Mouse (Mus musculus) limb, embryonic 13.5 days (tissue): ENCODE data around the gene Tjp3. TPM values are rescaled to one million over a fixed set of nuclear protein-coding genes. Genes with fewer than 3 reads are reported as not detected.

Source experiments
- ATAC-seq: fragments of 200-750 bp; cut with Nextera tagmentation; 2 replicates; pipeline ENCODE4 v1.8.0; 2017; ENCODE audit warnings: low read depth, moderate number of reproducible peaks, moderate TSS enrichment; ENCODE audit not compliant: low FRiP score
- H3K27ac ChIP-seq: fragments of 300-500 bp; sonication (generic); 2 replicates; pipeline ENCODE4 v1.5.1; 2015; ENCODE audit warnings: inconsistent platforms, mild to moderate bottlenecking, moderate library complexity
- H3K27me3 ChIP-seq: fragments of 300-500 bp; sonication (generic); 2 replicates; pipeline ENCODE4 v1.6.1; 2015; ENCODE audit warnings: mild to moderate bottlenecking, inconsistent platforms
- H3K36me3 ChIP-seq: fragments of 300-500 bp; sonication (generic); 2 replicates; pipeline ENCODE4 v1.6.1; 2015; ENCODE audit warnings: inconsistent platforms, mild to moderate bottlenecking, moderate library complexity
- H3K4me1 ChIP-seq: fragments of 300-500 bp; sonication (generic); 2 replicates; pipeline ENCODE4 v1.6.1; 2015; ENCODE audit warnings: inconsistent platforms
- H3K4me2 ChIP-seq: fragments of 300-500 bp; sonication (generic); replicated peaks from 2 replicates; pipeline ENCODE4 v1.6.1; 2015; ENCODE audit warnings: inconsistent platforms, mild to moderate bottlenecking, moderate library complexity
- H3K4me3 ChIP-seq: fragments of 300-500 bp; sonication (generic); 2 replicates; pipeline ENCODE4 v1.5.1; 2015; ENCODE audit warnings: moderate library complexity, mild to moderate bottlenecking, inconsistent platforms
- H3K9ac ChIP-seq: fragments of 300-500 bp; sonication (generic); 2 replicates; pipeline ENCODE4 v1.6.1; 2015; ENCODE audit warnings: mild to moderate bottlenecking, inconsistent platforms
- H3K9me3 ChIP-seq: fragments of 300-500 bp; sonication (generic); 2 replicates; pipeline ENCODE4 v1.6.1; 2016; ENCODE audit warnings: inconsistent platforms
- WGBS: fragments of 180-500 bp; shearing (Covaris S2); methylation state at CpG from one replicate; pipeline ENCODE4 v1.1.7; 2015; 5-methylcytosine and 5-hydroxymethylcytosine counted together
- polyA plus RNA-seq: library from polyadenylated mRNA; unstranded; fragments of >200 nt; fragmentation: Nextera tagmentation; extraction: Ambion mirVana; gene quantifications from 2 replicates; pipeline ENCODE4 v1.2.1, GENCODE M21; 2015

Gene Tjp3
- polyA plus RNA-seq, 1 experiment from 2014 or later = 2.6 TPM

DNA sequence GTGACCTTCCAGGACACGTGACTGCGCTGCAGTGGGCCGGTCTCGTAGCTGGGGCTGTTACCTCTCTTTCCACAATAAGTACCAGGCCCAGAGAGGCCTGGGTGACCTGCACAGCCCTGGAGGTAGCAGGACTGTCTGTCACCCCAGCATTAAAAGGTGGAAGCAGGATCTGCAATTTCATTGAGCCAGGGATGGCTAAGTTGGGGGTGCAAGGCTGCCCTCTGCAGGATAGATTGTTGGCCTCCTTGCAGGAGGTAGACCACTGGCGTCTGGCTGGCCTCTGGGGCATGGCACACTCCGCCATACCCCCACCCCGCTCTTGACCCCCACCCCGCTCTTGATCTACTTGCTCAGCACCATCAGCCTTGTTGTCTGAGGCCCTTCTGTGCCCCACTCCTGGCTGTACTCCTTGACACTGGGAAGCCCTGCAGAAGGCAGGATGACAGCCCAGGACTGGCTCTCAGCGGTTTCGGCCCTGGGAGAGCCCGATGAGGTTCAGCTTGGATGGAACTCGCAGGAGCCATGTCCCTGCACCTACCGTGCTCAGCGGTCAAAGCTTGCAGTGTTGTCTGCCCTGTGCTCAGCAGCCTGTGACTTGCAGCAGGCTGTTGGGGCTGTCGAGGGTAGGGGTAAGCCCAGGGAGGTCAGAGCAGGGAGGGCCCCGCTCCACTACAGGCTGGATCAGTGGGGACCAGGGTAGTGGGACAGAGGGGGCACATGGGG lies 25.1 kb upstream of the Tjp3 start:
- peak overlapping the region; percentile 56 for H3K9ac ChIP-seq
- peaks cover 36% of the 10 kb centered on the region for H3K4me1 ChIP-seq
- H3K27me3 ChIP-seq = no peaks in the 10 kb centered on the region
- H3K4me2 ChIP-seq = peak overlapping the region; percentile 54
- WGBS = 43% methylated on average over 16 of the region's 16 CpGs
- peak overlapping the region; percentile 23 for H3K4me3 ChIP-seq
- peaks cover 74% of the 10 kb centered on the region for H3K36me3 ChIP-seq
- H3K9me3 ChIP-seq = no peaks in the 10 kb centered on the region
- ATAC-seq = no peak
- 0 out of 2 replicates have a peak overlapping the region, but pooled peaks have one; percentile 39 for H3K27ac ChIP-seq

DNA sequence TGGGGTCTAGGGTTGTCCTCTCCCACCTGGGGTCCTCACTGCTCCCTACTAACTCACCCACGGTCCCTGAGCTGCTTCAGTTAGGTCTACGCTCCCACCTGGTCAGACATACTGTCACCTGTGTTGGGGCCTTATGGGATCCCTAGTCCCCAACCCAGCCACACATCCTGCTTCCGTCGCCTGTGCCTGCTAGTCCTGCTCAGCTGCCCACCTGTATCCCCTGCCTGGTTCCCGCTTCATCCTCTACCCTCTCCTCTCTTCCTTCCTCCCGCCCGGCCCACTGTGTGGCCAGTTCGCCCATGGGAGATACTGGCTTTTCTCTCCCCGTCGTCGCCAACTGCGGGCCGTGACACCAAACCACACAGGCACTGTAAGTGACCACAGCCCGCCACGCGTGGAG lies 24.2 kb upstream of the Tjp3 start:
- Histone ChIP-seq H3K27ac (no peak overlapping the region), H3K4me2 (no peak overlapping the region), H3K4me3 (no peak overlapping the region), H3K4me1 (peaks cover 35% of the 10 kb centered on the region), H3K27me3 (no peaks in the 10 kb centered on the region), H3K9me3 (no peaks in the 10 kb centered on the region), H3K36me3 (peaks cover 83% of the 10 kb centered on the region), H3K9ac (no peak overlapping the region)
- ATAC-seq = no peak
- 92% methylated on average over 16 of the region's 16 CpGs for WGBS

DNA sequence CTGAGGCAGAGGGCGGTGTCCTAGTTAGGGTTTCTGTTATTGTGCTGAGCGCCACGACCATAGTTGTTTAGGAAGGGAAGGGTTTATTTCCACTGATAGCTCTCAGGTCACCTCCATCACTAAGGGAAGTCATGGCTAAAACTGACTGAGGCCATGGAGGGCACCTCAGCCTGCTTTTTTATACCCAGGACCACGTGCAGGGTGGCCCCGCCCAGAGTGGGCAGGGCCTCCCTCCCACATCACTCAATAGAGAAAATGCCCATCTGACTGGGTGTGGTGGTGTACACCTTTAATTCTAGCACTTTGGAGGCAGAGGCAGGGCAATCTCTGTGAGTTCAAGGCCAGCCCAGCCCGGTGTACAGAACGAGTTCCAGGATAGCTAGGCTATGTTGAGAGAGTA lies 22.8 kb upstream of the Tjp3 start:
- Histone ChIP-seq H3K9me3 (no peaks in the 10 kb centered on the region), H3K9ac (no peak overlapping the region), H3K36me3 (peaks cover 97% of the 10 kb centered on the region), H3K27ac (no peak overlapping the region), H3K4me1 (peaks cover 28% of the 10 kb centered on the region), H3K4me3 (no peak overlapping the region), H3K4me2 (no peak overlapping the region), H3K27me3 (no peaks in the 10 kb centered on the region)
- 79% methylated on average over 7 of the region's 7 CpGs for WGBS
- ATAC-seq = no peak

DNA sequence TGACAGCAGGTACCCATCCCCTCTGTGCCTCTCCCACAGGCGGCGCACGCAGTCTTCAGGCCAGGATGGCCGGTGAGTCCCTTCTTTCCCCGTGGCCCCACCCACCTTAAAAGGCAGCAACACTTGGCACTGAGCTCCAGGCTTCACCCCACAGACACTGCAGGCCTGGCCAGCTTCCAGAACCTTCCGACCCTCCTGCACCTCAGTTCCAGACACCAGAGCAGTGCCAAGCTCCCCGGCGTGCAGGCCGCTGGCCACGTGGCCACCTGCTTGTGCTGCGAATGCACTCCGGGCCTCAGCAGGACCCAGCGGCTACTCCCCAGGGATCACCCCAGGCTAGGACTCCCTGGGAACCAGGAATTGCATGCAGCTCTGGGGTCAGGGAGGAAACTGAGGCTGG lies 22.2 kb upstream of the Tjp3 start:
- H3K27me3 ChIP-seq = no peaks in the 10 kb centered on the region
- H3K9me3 ChIP-seq = no peaks in the 10 kb centered on the region
- H3K4me1 ChIP-seq = peaks cover 22% of the 10 kb centered on the region
- H3K9ac ChIP-seq = no peak overlapping the region
- no peak overlapping the region for H3K4me3 ChIP-seq
- ATAC-seq = no peak
- peaks cover 99% of the 10 kb centered on the region for H3K36me3 ChIP-seq
- WGBS = 94% methylated on average over 13 of the region's 13 CpGs
- H3K27ac ChIP-seq = no peak overlapping the region
- H3K4me2 ChIP-seq = no peak overlapping the region

DNA sequence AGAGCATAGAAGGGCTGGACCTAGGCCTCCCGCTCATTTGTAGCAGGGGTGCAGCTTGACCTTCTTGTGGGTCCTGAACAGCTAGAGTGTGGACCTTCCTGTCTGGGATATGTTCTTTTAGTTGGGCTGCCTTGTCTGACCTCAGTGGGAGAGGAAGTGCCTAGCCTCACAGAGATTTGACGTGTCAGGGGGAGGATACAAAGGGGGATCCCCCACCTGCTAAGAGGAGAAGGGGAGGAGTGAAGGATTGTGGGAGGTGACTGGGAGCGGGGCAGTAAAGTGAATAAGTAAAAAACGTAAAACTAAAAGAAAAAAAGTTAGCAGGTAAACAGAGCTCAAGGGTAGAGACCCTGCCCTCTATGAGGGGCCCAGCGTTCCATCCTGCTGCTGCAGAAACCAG lies 18.2 kb upstream of the Tjp3 start:
- peaks cover 91% of the 10 kb centered on the region for H3K36me3 ChIP-seq
- no peaks in the 10 kb centered on the region for H3K4me1 ChIP-seq
- H3K27ac ChIP-seq = no peak overlapping the region
- no peak overlapping the region for H3K4me3 ChIP-seq
- H3K9ac ChIP-seq = no peak overlapping the region
- H3K27me3 ChIP-seq = no peaks in the 10 kb centered on the region
- WGBS = 91% methylated on average over 5 of the region's 5 CpGs
- H3K9me3 ChIP-seq = no peaks in the 10 kb centered on the region
- no peak overlapping the region for H3K4me2 ChIP-seq
- no peak for ATAC-seq

DNA sequence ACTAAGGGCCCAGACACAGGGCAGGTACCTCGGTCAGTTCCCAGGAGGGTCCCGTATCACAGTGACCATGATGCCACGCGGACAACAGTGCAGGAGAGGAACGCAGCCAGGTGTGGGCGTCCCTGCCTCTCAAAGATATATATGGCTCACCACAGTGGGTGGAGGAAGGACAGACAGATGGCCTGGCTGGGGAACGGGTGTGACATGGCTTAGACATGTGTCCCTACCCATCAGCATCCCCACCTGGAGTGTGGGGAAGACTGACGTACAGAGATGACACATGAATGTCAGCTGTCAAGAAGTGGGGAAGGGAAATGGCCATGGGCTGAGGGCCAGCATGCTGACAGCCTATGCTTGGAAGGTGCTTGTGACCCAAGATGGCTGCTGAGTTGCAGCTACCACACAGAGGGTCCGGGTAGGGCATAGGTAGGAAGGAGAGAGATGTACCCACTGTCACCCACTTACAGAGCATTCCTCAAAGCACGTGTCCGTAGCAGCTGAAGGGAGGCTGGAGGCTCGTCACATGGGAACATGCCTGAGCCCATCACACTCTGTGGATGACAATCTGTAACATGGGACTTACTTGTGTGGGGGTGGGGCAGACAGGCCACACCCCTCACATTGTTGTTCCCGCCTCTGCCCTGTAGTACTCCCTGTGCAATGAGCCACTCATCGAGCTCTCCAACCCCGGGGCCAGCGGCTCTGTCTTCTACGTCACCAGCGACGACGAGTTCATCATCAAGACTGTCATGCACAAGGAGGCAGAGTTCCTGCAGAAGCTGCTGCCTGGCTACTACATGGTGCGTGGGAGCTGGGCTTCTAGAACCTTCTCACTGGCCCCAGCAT lies 15.7 kb upstream of the Tjp3 start:
- no peak for ATAC-seq
- Histone ChIP-seq H3K4me1 (peaks cover 9% of the 10 kb centered on the region), H3K27me3 (no peaks in the 10 kb centered on the region), H3K4me3 (no peak overlapping the region), H3K36me3 (peaks cover 66% of the 10 kb centered on the region), H3K9ac (no peak overlapping the region), H3K27ac (no peak overlapping the region), H3K9me3 (no peaks in the 10 kb centered on the region), H3K4me2 (no peak overlapping the region)
- WGBS = 92% methylated on average over 21 of the region's 21 CpGs

DNA sequence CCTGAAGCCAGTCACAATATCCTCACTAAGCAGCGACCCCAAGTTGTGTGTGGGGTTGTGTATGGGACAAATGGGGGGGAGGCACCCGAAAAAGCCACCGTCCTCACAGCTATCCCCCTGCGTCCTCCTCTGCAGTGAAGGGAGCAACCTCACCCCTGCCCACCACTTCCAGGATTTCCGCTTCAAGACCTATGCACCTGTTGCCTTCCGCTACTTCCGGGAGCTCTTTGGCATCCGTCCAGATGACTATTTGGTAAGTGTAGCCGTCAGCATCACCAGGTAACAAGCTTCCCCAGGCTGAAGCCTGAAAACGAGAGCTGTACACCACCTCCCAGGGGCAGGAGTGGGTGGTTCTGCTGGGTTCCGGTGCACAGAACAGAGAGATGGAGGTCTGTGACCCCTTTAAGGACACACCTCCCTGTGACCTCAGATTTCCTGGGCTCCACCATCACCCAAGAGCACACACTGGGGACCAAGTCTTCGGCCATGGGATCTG lies 14.8 kb upstream of the Tjp3 start:
- H3K4me1 ChIP-seq = peaks cover 9% of the 10 kb centered on the region
- WGBS = 95% methylated on average over 12 of the region's 12 CpGs
- H3K9me3 ChIP-seq = no peaks in the 10 kb centered on the region
- no peak overlapping the region for H3K9ac ChIP-seq
- H3K4me2 ChIP-seq = no peak overlapping the region
- no peak overlapping the region for H3K4me3 ChIP-seq
- ATAC-seq = no peak
- H3K27me3 ChIP-seq = no peaks in the 10 kb centered on the region
- H3K36me3 ChIP-seq = peaks cover 58% of the 10 kb centered on the region
- no peak overlapping the region for H3K27ac ChIP-seq

DNA sequence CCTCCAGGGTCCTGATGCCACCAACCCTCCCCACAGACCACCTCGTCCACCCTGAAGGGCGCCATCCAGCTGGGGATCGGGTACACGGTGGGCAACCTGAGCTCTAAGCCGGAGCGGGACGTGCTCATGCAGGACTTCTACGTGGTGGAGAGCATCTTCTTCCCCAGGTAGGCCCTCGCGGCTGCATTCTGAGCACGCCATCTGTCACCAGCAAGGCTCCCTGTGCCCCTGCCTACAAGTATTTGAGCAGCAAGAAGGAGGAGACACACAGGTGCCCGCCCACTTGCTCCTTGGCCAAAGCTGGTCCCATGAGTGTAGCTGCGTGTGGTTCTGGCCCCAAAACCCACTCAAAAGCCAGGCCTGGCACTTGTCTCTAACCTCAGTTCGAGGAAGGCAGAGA lies 14.3 kb upstream of the Tjp3 start:
- Histone ChIP-seq H3K4me2 (no peak overlapping the region), H3K9me3 (no peaks in the 10 kb centered on the region), H3K27me3 (no peaks in the 10 kb centered on the region), H3K4me3 (no peak overlapping the region), H3K27ac (no peak overlapping the region), H3K9ac (no peak overlapping the region), H3K36me3 (peaks cover 52% of the 10 kb centered on the region), H3K4me1 (peaks cover 9% of the 10 kb centered on the region)
- no peak for ATAC-seq
- 95% methylated on average over 14 of the region's 14 CpGs for WGBS

DNA sequence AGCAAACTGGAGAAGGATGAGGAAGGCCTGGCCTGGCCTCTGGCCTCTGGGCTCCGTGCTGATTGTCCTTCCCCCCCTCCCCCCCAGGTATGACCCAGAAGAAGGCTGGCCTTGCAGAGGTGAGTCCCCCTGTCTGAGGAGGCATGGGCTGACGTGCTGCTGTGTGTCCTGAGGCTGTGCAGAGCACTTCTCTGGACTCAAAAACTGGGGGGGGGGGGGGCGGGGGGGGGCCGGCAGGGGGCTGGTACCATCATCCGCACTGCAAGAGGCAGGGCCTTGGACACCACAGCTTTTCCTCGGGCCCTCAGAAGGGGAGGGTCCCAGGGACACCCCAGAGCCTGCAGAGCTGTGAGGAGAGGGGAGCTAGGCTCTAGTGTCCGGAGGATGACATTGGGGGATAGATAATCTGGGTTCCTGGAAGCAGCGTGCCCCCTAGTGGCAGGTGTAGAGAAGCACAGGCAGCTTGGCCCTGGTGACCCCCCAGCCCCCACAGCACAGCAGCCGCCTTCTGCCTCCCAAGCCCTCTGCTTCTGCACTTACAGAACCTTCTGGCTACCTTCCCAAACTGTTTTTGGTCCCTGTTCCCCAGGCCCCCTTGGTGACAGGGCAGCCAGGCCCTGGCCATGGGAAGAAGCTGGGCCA lies 13.3 kb upstream of the Tjp3 start:
- ATAC-seq = no peak
- Histone ChIP-seq H3K27me3 (no peaks in the 10 kb centered on the region), H3K4me1 (peaks cover 9% of the 10 kb centered on the region), H3K27ac (no peak overlapping the region), H3K9me3 (no peaks in the 10 kb centered on the region), H3K4me3 (no peak overlapping the region), H3K9ac (no peak overlapping the region), H3K4me2 (no peak overlapping the region), H3K36me3 (peaks cover 43% of the 10 kb centered on the region)
- 34% methylated on average over 7 of the region's 9 CpGs for WGBS

DNA sequence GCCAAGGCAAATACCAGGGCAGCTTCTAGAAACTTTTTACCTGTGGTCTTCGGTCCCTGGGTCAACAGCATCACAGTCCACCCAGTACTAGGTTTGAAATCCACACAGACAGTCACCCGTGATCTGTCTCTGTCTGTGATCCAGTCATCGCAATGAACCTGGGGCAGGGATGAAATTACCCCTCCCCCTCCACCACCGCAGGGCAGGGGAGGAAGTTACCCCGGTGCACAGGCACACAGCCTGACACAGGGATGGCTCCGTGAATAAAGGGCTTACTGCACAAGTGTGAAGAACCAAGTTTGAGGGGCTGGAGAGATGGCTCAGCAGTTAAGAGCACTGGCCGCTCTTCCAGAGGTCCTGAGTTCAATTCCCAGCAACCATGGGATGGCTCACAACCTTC lies 12.4 kb upstream of the Tjp3 start:
- H3K4me1 ChIP-seq = peaks cover 9% of the 10 kb centered on the region
- H3K4me2 ChIP-seq = no peak overlapping the region
- H3K27ac ChIP-seq = no peak overlapping the region
- no peaks in the 10 kb centered on the region for H3K27me3 ChIP-seq
- H3K4me3 ChIP-seq = no peak overlapping the region
- H3K36me3 ChIP-seq = peaks cover 33% of the 10 kb centered on the region
- no peaks in the 10 kb centered on the region for H3K9me3 ChIP-seq
- WGBS = 76% methylated on average over 7 of the region's 7 CpGs
- peak overlapping the region; percentile 25; the same call in 1 of the 2 replicates for H3K9ac ChIP-seq
- no peak for ATAC-seq

DNA sequence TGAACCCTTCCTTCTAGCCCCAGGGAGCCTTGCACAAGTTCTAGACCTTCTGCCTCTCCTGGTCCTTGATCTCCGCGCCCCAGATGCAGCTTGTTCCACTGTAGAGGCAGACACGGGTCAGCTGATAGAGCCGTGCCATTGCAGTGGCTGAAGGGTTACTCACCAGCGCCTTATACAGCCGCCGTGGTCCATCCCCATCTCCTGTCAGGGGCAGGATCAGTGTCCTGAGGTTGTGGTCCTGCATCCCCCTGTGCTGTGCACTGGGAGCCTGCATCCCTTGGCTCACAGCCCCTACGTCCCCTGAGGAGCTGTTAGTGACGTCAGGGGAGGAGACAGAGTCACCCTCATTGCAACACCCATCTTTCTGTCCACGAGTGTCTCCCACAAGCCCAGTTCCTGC lies 11.9 kb upstream of the Tjp3 start:
- no peak for ATAC-seq
- no peak overlapping the region for H3K4me2 ChIP-seq
- H3K27me3 ChIP-seq = no peaks in the 10 kb centered on the region
- no peak overlapping the region for H3K4me3 ChIP-seq
- H3K9ac ChIP-seq = peak overlapping the region; percentile 25; the same call in 1 of the 2 replicates
- 79% methylated on average over 10 of the region's 10 CpGs for WGBS
- H3K27ac ChIP-seq = no peak overlapping the region; the same call in 1 of the 2 replicates
- H3K9me3 ChIP-seq = no peaks in the 10 kb centered on the region
- H3K36me3 ChIP-seq = peaks cover 28% of the 10 kb centered on the region
- peaks cover 9% of the 10 kb centered on the region for H3K4me1 ChIP-seq

DNA sequence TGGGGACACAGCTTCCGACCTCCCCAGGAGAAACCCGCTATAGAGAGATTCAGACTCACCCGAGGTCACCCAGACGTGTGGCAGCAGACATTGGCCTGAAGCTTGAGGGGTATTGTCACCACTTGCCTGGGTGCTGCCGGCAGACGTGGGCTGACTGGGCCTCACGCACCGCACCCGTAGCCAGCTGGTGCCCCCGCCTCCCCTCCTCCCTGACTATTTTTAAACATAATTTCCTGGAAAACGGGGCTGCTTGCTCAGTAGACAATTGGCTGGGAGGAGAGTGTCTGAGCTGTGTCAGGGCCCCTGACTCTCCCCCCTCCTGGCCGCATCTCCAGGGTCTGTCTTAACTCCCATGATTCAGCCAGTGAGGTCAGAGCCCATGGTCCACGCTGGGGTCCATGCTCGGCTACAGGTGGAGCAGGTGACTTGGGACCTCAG lies 11.4 kb upstream of the Tjp3 start:
- ATAC-seq = no peak
- no peak overlapping the region for H3K4me3 ChIP-seq
- whole genome bisulfite sequencing = 77% methylated on average over 14 of the region's 14 CpGs
- no peak overlapping the region for H3K27ac ChIP-seq
- no peaks in the 10 kb centered on the region for H3K27me3 ChIP-seq
- no peak overlapping the region for H3K4me2 ChIP-seq
- peaks cover 11% of the 10 kb centered on the region for H3K4me1 ChIP-seq
- peak overlapping the region; percentile 31; the same call in 1 of the 2 replicates for H3K9ac ChIP-seq
- H3K36me3 ChIP-seq = peaks cover 24% of the 10 kb centered on the region
- H3K9me3 ChIP-seq = no peaks in the 10 kb centered on the region
